Mouse (Mus musculus) forebrain, postnatal 0 days (tissue): Measurements from ENCODE around the gene Tmed10. TPM values are rescaled to one million over a fixed set of nuclear protein-coding genes. Genes with fewer than 3 reads are reported as not detected.

Experiments used
- ATAC-seq: fragments of 200-750 bp; cut with Nextera tagmentation; 2 replicates; pipeline ENCODE4 v1.8.0; 2017; ENCODE audit warnings: mild to moderate bottlenecking, moderate library complexity
- DNase-seq: peaks from one replicate; pipeline ENCODE4 v3.0.0-alpha.2; 2015
- H3K27ac ChIP-seq: fragments of 300-500 bp; sonication (generic); 2 replicates; pipeline ENCODE4 v1.5.1; 2014; ENCODE audit warnings: low read depth, mild to moderate bottlenecking, antibody characterized with exemption, low read length, moderate library complexity, mixed read lengths
- H3K27me3 ChIP-seq: fragments of 300-500 bp; sonication (generic); 2 replicates; pipeline ENCODE4 v1.6.1; 2014; ENCODE audit warnings: mild to moderate bottlenecking, low read length, mixed read lengths; ENCODE audit not compliant: insufficient read depth
- H3K36me3 ChIP-seq: fragments of 300-500 bp; sonication (generic); 2 replicates; pipeline ENCODE4 v1.6.1; 2014; ENCODE audit warnings: mild to moderate bottlenecking, moderate library complexity; ENCODE audit not compliant: insufficient read depth
- H3K4me1 ChIP-seq: fragments of 300-500 bp; sonication (generic); 2 replicates; pipeline ENCODE4 v1.6.1; 2014; ENCODE audit warnings: antibody characterized with exemption; ENCODE audit not compliant: insufficient read depth
- H3K4me2 ChIP-seq: fragments of 300-500 bp; sonication (generic); 2 replicates; pipeline ENCODE4 v1.6.1; 2014; ENCODE audit warnings: low read depth, mild to moderate bottlenecking, moderate library complexity
- H3K4me3 ChIP-seq: fragments of 300-500 bp; sonication (generic); 2 replicates; pipeline ENCODE4 v1.5.1; 2014; ENCODE audit warnings: low read depth, low read length, mixed read lengths
- H3K9ac ChIP-seq: fragments of 300-500 bp; sonication (generic); 2 replicates; pipeline ENCODE4 v1.6.1; 2014; ENCODE audit warnings: mild to moderate bottlenecking
- H3K9me3 ChIP-seq: fragments of 300-500 bp; sonication (generic); 2 replicates; pipeline ENCODE4 v1.6.1; 2016; ENCODE audit warnings: low read length
- CTCF ChIP-seq: sonication (generic); IDR thresholded peaks from 2 replicates; pipeline ENCODE4 v1.5.1; 2016; ENCODE audit warnings: antibody characterized with exemption, control low read depth, low read depth
- WGBS: fragments of 180-500 bp; shearing (Covaris S2); extraction: QIAGEN DNeasy Blood & Tissue Kit; methylation state at CpG from one replicate; pipeline ENCODE4 v1.1.7; 2014; 5-methylcytosine and 5-hydroxymethylcytosine counted together
- polyA plus RNA-seq: library from polyadenylated mRNA; unstranded; fragments of >200 nt; fragmentation: Nextera tagmentation; extraction: Ambion mirVana; gene quantifications from 2 replicates; pipeline ENCODE4 v1.2.1, GENCODE M21; 2015
- total RNA-seq: library from RNA; depleted of rRNA; stranded (reverse); fragments of >200 nt; gene quantifications from 2 replicates; pipeline ENCODE4 v1.2.3, GENCODE M21; 2014

Tmed10 gene
- total and polyA plus RNA-seq, 2 experiments from 2014 or later: 59.2 to 167 TPM

DNA sequence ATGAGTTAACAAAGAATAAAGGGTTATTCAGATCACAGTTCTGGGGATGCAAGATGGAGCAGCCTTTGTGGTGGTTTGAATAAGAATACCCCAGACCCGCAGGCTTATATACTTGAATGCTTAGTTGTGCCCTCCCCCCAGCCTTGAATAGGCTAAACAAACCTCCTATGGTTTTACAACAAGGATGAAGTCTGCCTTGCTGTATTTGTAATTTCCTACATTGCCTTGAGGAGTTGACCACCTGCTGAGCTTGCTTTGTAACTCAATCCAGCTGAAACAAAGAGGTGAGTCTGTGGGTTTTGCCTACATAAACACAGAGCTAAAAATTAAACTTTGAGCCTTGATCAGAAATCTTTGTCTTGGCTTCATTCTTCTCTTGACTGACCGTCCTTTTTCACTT is 36.5 kb upstream of the Tmed10 start:
- ATAC-seq: no peak
- Histone ChIP-seq H3K4me1 (no peaks in the 10 kb centered on the region), H3K36me3 (no peaks in the 10 kb centered on the region), H3K9ac (no peak overlapping the region), H3K4me2 (no peak overlapping the region), H3K9me3 (no peaks in the 10 kb centered on the region), H3K4me3 (no peak overlapping the region), H3K27ac (no peak overlapping the region), H3K27me3 (no peaks in the 10 kb centered on the region)
- no peak for TF ChIP-seq CTCF
- DNase-seq: no peak
- WGBS: 13% methylated on average over 2 of the region's 2 CpGs

- Histone ChIP-seq H3K9ac (no peak overlapping the region), H3K36me3 (no peaks in the 10 kb centered on the region), H3K4me1 (no peaks in the 10 kb centered on the region), H3K27me3 (no peaks in the 10 kb centered on the region), H3K4me3 (no peak overlapping the region), H3K27ac (no peak overlapping the region), H3K4me2 (no peak overlapping the region), H3K9me3 (no peaks in the 10 kb centered on the region)
- 91% methylated on average over 4 of the region's 4 CpGs for WGBS
- DNase-seq (no peak), ATAC-seq (no peak)
- no peak for TF ChIP-seq CTCF
Observed at GRCm38 (mm10) chr12:85397960-85398272, 23.3 kb upstream of the Tmed10 start.

DNA sequence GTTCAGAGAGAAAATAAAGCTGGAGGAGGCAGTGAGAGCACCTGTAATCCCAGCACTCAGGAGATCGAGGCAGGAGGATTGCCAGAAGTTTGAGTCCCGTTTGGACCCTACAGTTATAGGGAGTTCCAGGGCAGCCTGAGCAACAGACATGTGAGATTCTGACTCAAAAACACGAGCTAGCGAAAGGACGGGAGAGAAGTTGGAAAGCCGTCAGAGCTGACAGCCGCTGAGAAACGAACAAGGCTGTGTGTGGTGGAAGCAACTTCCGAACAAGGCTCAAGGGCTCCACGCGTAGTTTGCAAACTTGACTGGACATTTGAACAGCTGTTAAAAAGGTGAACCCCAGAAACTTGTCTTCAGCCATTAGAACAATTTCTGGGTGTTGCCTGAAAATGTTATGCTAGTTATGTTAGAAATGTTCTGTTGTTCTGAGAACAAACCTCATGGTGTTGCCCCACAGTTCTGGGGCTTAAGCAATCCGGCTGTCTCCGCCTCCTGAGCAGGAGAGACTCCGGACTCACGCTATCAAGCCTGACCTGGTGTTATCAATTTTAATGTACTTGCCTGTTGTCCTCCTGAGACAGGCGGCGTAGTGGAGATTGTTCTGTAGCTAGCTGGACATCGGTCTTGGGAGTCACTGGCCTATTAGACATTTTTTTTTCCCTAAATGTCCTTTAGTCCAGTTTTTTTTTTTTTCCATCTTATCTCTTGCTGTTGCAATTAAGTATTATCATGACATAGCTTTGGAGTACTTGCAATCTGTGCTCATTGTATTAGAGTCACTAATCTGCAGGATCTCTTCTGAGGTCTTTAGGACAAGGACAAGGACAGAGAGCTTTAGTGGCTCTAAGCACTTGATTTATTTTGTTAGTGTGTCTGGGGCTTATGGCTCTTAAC is 22.7 kb upstream of the Tmed10 start:
- no peak overlapping the region for H3K9ac ChIP-seq
- no peak overlapping the region for H3K4me2 ChIP-seq
- WGBS: 76% methylated on average over 18 of the region's 18 CpGs
- H3K9me3 ChIP-seq: no peaks in the 10 kb centered on the region
- no peak overlapping the region for H3K4me3 ChIP-seq
- no peak overlapping the region for H3K27ac ChIP-seq
- H3K27me3 ChIP-seq: no peaks in the 10 kb centered on the region
- ATAC-seq (no peak), DNase-seq (no peak)
- TF ChIP-seq CTCF: no peak
- no peaks in the 10 kb centered on the region for H3K36me3 ChIP-seq
- no peaks in the 10 kb centered on the region for H3K4me1 ChIP-seq

GRCm38 (mm10) chr12:85393981-85394380 is 19.3 kb upstream of the Tmed10 start:
- no peak overlapping the region for H3K27ac ChIP-seq
- no peak for TF ChIP-seq CTCF
- H3K36me3 ChIP-seq: no peaks in the 10 kb centered on the region
- H3K4me2 ChIP-seq: no peak overlapping the region
- H3K9me3 ChIP-seq: no peaks in the 10 kb centered on the region
- no peak overlapping the region for H3K4me3 ChIP-seq
- 74% methylated on average over 7 of the region's 7 CpGs for WGBS
- no peaks in the 10 kb centered on the region for H3K4me1 ChIP-seq
- no peak overlapping the region for H3K9ac ChIP-seq
- ATAC-seq (no peak), DNase-seq (no peak)
- no peaks in the 10 kb centered on the region for H3K27me3 ChIP-seq

- H3K4me2 ChIP-seq: no peak overlapping the region
- H3K36me3 ChIP-seq: no peaks in the 10 kb centered on the region
- ATAC-seq (no peak), DNase-seq (no peak)
- no peak overlapping the region for H3K27ac ChIP-seq
- H3K4me1 ChIP-seq: no peaks in the 10 kb centered on the region
- H3K9me3 ChIP-seq: no peaks in the 10 kb centered on the region
- H3K4me3 ChIP-seq: no peak overlapping the region
- TF ChIP-seq CTCF: no peak
- no peak overlapping the region for H3K9ac ChIP-seq
- no peaks in the 10 kb centered on the region for H3K27me3 ChIP-seq
- WGBS: 93% methylated on average over 5 of the region's 5 CpGs
Observed at GRCm38 (mm10) chr12:85393526-85393925, 18.9 kb upstream of the Tmed10 start.

GRCm38 (mm10) chr12:85391148-85391547 is 16.5 kb upstream of the Tmed10 start:
- H3K36me3 ChIP-seq: no peaks in the 10 kb centered on the region
- H3K27me3 ChIP-seq: no peaks in the 10 kb centered on the region
- no peak overlapping the region for H3K9ac ChIP-seq
- H3K9me3 ChIP-seq: no peaks in the 10 kb centered on the region
- no peak overlapping the region for H3K4me2 ChIP-seq
- no peak for TF ChIP-seq CTCF
- no peak for DNase-seq
- 93% methylated on average over 7 of the region's 7 CpGs for WGBS
- H3K4me1 ChIP-seq: no peaks in the 10 kb centered on the region
- ATAC-seq: no peak
- H3K4me3 ChIP-seq: no peak overlapping the region
- H3K27ac ChIP-seq: no peak overlapping the region

GRCm38 (mm10) chr12:85389204-85390185 is 14.8 kb upstream of the Tmed10 start:
- Histone ChIP-seq H3K4me1 (no peaks in the 10 kb centered on the region), H3K9ac (no peak overlapping the region), H3K27ac (no peak overlapping the region), H3K27me3 (no peaks in the 10 kb centered on the region), H3K4me2 (no peak overlapping the region), H3K9me3 (no peaks in the 10 kb centered on the region), H3K36me3 (no peaks in the 10 kb centered on the region), H3K4me3 (no peak overlapping the region)
- DNase-seq: no peak
- TF ChIP-seq CTCF: no peak
- ATAC-seq: no peak
- 82% methylated on average over 15 of the region's 15 CpGs for WGBS
